Mouse (Mus musculus): Measurements from ENCODE around the gene Atg14.

Atg14 gene

DNA sequence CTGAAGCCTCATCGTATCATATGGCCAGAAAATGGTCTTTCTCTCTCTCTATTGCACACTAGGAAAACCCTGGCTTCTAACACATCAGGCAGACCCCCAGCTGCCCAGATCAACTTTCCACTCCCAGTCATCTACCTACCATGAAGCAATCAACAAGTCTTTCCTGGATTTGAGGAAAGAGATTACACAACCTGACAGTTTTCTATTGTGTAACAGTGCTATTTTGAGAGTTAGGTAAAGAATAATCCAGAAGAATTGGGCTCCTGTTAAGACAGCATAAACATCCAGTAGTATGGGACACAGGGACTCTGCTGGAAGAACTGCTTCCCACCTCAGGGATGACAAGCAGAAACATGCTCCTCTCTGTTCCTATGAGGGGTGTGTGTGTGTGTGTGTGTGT is 7.9 kb downstream of the Atg14 start:
- TF ChIP-seq GATA4 (IDR thresholded peaks at IDR 0.05; ENCODE audit: insufficient replicate concordance, low read length): no peak

GRCm38 (mm10) chr14:47560714-47561113 is 9.7 kb downstream of the Atg14 start:
- no peak for TF ChIP-seq GATA4 (IDR thresholded peaks at IDR 0.05; ENCODE audit: insufficient replicate concordance, low read length)

- no peak for TF ChIP-seq GATA4 (IDR thresholded peaks at IDR 0.05; ENCODE audit: insufficient replicate concordance, low read length)
Measured at GRCm38 (mm10) chr14:47555225-47555624, 15.2 kb downstream of the Atg14 start.

DNA sequence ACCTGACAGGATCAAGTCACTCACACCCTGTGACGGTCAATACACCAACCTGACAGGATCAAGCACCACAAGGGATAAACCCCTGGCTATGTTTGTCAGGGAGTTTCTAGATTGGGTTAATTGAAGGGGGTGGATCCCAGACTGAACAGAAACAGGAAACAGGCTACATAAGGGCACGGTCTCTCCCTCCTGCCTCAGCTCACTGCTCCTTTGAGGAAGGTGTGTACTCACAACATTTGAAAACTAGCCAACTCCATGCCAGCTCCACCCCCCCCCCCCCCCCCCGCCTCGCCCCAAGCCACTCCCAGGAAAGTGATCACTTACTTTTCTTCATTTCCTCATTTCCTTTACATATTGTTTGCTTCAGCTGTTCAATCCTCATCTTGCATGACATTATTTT is 16.2 kb downstream of the Atg14 start:
- no peak for TF ChIP-seq GATA4 (IDR thresholded peaks at IDR 0.05; ENCODE audit: insufficient replicate concordance, low read length)

GRCm38 (mm10) chr14:47553380-47553779 is 17.1 kb downstream of the Atg14 start:
- no peak for TF ChIP-seq GATA4 (IDR thresholded peaks at IDR 0.05; ENCODE audit: insufficient replicate concordance, low read length)

- no peak for TF ChIP-seq GATA4 (IDR thresholded peaks at IDR 0.05; ENCODE audit: insufficient replicate concordance, low read length)
Measured at GRCm38 (mm10) chr14:47551668-47552067, 18.8 kb downstream of the Atg14 start.

DNA sequence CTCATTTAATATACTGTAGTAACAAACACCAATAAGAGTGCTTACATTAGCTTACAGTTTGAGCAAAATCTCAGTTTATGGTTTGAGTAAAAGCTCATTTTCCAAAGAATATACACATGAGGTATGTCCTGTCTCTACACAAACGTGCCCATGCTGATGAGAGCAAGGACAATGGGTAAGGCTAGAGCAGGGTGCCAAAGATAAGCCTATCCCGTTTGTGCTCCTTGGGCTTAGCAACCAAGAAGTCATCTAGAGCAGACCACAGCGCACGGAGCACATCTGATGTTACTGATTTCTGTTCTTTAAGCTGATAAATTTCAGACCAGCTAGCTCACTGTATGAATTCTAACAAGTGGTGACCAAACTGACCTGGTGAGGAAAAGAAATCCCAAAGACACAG is 25.6 kb downstream of the Atg14 start:
- TF ChIP-seq GATA4 (IDR thresholded peaks at IDR 0.05; ENCODE audit: insufficient replicate concordance, low read length): no peak

GRCm38 (mm10) chr14:47544286-47544685 is 26.2 kb downstream of the Atg14 start:
- TF ChIP-seq GATA4 (IDR thresholded peaks at IDR 0.05; ENCODE audit: insufficient replicate concordance, low read length): no peak

GRCm38 (mm10) chr14:47542283-47542682 is 28.2 kb downstream of the Atg14 start:
- no peak for TF ChIP-seq GATA4 (IDR thresholded peaks at IDR 0.05; ENCODE audit: insufficient replicate concordance, low read length)

DNA sequence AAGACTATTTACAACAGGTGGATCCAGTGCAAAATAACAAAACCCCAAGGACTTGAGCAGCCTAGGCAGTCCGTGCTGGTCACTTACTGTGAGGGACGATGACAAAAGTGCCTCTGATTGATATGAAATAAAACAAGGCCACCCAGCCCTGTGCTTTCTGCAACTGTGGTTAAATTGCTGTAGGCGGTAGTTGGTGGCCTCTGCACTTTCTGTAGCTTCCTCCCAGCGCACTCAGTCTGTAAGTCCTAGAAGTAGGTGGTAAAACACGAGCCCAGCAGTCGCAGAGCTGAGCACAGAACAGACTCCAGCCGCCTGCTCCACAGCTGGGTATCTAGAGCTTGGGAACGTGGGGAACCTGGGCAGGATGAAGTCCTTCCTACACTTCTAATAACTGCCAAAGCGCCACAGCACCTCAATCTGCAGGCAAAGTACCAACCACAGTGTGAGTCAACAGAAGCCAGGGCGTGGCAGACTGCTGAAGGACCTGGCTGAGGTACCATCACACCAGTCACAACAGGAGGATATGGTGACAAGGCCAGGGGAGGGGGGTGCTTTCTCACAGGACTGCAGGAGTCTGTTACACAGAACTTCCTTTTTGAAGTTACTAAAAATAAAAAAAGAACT is 29.0 kb downstream of the Atg14 start:
- TF ChIP-seq GATA4 (IDR thresholded peaks at IDR 0.05; ENCODE audit: insufficient replicate concordance, low read length): no peak

DNA sequence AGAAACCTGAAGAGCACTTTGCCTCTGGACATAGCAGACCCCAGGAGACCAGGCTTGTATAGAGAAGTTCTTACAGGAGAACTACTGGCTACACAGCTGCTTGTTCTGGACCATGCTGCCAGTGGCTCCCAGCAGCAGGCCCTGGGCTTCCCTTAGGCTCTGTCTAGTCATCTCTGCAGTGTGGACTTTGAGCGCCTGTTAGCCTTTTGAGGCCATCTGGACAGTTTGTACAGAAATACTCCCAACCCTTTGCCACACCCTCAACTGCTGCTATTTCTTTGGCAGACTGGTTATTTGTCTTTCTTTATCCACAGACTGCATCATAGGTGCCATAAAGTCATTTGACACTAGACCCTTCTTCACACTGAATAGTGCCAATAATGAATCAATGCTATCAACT is 35.4 kb downstream of the Atg14 start:
- no peak for TF ChIP-seq GATA4 (IDR thresholded peaks at IDR 0.05; ENCODE audit: insufficient replicate concordance, low read length)

- TF ChIP-seq GATA4 (IDR thresholded peaks at IDR 0.05; ENCODE audit: insufficient replicate concordance, low read length): no peak
Measured at GRCm38 (mm10) chr14:47534176-47534525, 36.3 kb downstream of the Atg14 start.

- TF ChIP-seq GATA4 (IDR thresholded peaks at IDR 0.05; ENCODE audit: insufficient replicate concordance, low read length): peak; percentile 87; the same call in 1 of the 2 replicates
Measured at GRCm38 (mm10) chr14:47533365-47534175, 36.9 kb downstream of the Atg14 start.

- TF ChIP-seq GATA4 (IDR thresholded peaks at IDR 0.05; ENCODE audit: insufficient replicate concordance, low read length): no peak
Measured at GRCm38 (mm10) chr14:47532496-47532895, 38.0 kb downstream of the Atg14 start.

- no peak for TF ChIP-seq GATA4 (IDR thresholded peaks at IDR 0.05; ENCODE audit: insufficient replicate concordance, low read length)
Measured at GRCm38 (mm10) chr14:47529019-47529418, 41.4 kb downstream of the Atg14 start.

- no peak for TF ChIP-seq GATA4 (IDR thresholded peaks at IDR 0.05; ENCODE audit: insufficient replicate concordance, low read length)
Measured at GRCm38 (mm10) chr14:47528293-47528692, 42.2 kb downstream of the Atg14 start.

- no peak for TF ChIP-seq GATA4 (IDR thresholded peaks at IDR 0.05; ENCODE audit: insufficient replicate concordance, low read length)
Measured at GRCm38 (mm10) chr14:47527833-47528232, 42.6 kb downstream of the Atg14 start.
